Mouse (Mus musculus): ENCODE results near the gene Creb1. TPM values are rescaled to one million over a fixed set of nuclear protein-coding genes. Genes with fewer than 3 reads are reported as not detected.

The Creb1 gene
- polyA plus RNA-seq (2021; fragmentation: Nextera tagmentation) = 12.6 and 13.6 TPM in 2 replicates
- long read RNA-seq, experiment 1, full-length matches to known transcripts = 8 of 82 reads
- long read RNA-seq, experiment 1, partial matches to known transcripts = 7 of 82 reads
- long read RNA-seq, experiment 1, other reads (novel, unspliced or antisense) = 67 of 82 reads
- long read RNA-seq, experiment 2, partial matches to known transcripts = 20 of 26 reads
- long read RNA-seq, experiment 2, other reads (novel, unspliced or antisense) = 5 of 26 reads

DNA sequence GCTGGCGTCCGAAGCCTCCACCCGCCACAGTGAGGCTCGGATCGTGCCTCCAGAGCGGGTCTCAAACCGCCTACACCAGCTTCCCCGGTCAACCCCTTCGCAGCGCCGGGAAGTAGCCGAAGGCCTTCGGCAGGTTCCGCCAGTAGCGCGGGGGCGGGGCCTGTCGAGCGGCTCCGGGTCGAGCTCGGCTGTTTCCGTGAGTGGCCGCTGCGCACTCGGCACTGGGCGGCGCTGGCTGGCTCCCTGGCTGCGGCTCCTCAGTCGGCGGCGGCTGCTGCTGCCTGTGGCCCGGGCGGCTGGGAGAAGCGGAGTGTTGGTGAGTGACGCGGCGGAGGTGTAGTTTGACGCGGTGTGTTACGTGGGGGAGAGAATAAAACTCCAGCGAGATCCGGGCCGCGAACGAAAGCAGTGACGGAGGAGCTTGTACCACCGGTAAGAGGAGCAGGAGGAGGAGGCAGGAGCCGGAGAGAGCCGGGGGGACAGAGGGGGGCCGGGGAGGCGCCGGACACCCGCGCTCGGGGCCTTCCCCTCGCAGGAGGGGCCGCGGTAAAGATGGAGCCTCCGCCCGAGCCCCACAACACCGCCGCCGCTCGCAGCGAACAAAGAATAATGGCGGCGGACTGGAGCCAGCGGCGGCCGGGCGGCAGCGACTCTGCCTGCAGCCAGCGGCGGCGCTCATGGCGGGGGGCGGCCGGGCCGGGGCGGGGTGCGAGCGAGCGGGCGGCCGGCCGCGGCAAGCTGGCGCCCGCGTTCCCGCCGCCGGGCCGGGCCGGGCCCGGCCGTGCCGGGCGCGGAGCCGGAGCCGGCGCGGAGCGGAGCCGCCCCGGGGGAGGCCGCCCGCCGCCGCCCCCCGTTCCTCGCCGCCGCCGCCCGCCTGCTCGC, at the start of gene Creb1:
Creb1 (plus strand) TSS at position 57 of the 882 bp plus-strand sequence.

DNA sequence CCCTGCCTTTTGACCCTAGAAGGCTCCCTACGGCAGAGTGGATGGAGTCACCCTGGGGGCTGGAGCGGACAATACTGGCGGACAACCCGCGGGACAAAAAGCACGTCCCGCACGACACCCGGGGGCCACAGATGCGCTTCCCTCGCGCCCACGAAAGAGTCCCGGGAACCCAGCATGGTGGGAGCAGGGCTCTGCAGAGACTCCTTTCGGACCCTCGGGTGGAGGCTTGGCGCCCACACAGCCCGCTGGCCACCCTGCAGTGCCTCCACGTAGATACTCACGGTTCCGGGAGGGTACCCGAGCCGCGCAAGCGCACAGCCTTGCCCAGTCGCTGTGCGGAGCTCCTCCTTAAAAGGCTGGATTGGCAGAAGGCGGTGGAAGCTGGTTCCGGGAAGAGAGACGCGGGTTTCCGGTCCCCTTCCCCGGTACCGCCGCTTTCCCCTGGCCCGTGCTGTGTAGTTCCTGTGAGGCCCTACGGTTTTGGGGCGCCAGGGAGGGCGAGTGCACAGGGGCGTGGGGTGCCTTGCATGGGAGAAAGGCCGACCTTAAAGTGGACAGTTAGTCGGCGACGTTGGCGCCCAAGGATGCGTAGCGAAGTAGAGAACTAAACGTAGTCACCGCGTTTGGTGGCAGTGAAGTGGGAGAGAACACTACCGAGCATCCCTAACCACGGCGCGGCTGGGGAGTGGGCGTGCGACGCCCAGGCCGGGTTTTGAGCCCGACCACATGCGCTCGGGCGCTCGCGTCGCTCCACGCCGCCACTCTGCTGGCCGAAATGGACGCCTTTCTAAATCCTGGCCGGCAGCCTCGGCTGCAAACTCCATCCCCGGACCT, 84.7 kb downstream of the Creb1 start, which contains the start of gene Mettl21a:
Mettl21a (minus strand) TSS at position 362 of the 834 bp plus-strand sequence.

Other genes with a start within 250 kb of the Creb1 start
- 15.2 and 18.1 TPM in 2 replicates for gene Mettl21a, start 84.6 kb downstream of the Creb1 start, polyA plus RNA-seq (2021; fragmentation: Nextera tagmentation)
- 1.3 and 2.2 TPM in 2 replicates for gene Ccnyl1, start 157.8 kb downstream of the Creb1 start, polyA plus RNA-seq (2021; fragmentation: Nextera tagmentation)
- gene Fzd5, start 205.1 kb downstream of the Creb1 start, polyA plus RNA-seq (2021; fragmentation: Nextera tagmentation) = 0.15 and 0.50 TPM in 2 replicates